Mouse (Mus musculus): ENCODE data around the gene C2cd4a. TPM values are rescaled to one million over a fixed set of nuclear protein-coding genes. Genes with fewer than 3 reads are reported as not detected.

C2cd4a gene
- polyA plus RNA-seq, 1 experiment from 2014 or later = 0.27 TPM

DNA sequence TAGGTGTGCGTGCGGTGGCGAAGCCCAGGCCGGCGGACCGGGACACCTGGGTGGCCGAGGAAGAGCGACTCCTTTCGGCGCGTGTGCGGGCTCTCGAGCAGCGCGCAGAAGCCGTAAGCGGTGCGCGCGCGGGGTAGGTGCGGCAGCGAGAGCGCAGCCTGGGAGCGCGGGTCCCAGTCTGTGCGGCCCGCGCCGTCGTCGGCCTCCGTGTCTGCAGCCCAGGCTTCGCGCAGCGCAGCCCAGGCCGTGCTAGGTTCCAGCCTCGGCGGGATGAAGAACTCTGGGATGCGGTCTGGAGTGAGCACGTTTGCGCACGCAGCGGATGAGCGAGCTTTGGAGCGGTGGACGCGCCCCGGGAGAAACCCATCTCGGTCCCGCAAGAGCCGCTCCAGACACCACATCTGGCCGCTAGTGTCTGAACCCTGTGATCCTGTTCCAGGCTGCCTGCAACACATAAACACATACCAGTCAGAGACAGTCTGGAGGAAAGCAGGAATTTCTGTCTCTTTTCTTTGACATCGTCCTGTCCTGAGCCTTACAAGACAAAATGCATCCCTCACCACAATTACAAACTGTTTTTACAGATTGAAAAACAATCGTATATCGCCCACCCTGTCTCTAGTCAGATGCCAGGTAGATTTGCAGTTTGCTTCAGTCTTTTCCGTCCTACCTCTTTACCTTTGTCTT, 628 bp downstream of the C2cd4a start:
- Histone ChIP-seq H3K4me3 (peak overlapping the region; percentile 68), H3K4me1 (peaks cover 20% of the 10 kb centered on the region), H3K9me3 (0 out of 2 replicates have a peak, but pooled peaks cover 4% of the 10 kb centered on the region), H3K27me3 (replicated peaks) (peaks cover 61% of the 10 kb centered on the region), H3K4me2 (peak overlapping the region; percentile 90), H3K27ac (replicated peaks) (no peak overlapping the region), H3K36me3 (no peaks in the 10 kb centered on the region), H3K9ac (peak overlapping the region; percentile 80)
- WGBS = 1% methylated on average over 47 of the region's 57 CpGs
- ATAC-seq (ENCODE audit: extremely low read depth, insufficient number of reproducible peaks, low FRiP score, low TSS enrichment) = no peak; the same call in 1 of the 2 replicates

DNA sequence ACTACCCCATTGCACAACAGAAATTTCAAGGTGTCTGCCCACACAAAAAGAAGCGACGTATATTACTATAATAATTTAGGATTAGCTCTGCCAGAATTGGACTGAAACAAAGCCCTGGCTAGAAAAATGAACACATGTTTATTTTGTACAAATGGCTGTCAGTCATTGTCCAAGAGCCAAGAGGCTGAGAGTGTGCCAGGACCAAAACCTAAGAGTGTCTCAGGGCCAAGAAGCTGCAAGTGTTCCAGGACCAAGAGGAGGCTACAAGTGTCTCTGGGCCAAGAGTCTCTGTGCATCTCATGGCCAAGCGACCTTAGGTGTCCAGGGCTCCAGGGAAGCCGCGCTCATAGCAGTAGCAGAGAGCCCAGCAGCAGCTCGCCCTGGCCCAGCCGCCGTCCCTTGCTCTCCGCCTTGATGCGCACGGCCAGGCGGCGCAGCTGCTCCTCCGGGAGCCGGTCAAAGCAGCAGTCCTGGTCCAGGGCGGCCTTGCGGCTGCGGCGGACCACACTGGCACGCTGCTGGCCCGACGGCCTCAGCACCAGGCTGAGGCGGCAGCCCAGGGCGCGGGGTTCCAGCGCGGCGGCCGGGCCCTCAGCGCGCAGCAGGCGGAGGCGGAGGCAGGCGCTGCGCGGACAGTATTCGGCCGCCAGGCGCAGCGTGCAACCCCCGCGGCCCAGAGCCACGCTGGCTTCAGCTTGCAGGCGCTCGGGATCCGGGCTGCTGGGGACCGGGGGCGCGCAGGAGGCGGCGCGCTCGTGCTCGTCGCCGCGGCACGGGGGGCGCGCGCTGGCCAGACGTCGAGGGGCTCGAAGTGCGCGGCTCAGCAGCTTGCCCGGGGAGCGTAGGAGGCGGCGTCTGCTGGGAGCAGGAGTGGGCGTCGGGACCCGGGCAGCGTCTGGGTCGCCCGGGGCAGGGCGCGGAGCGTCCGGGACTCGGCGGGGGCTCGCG, 1.4 kb downstream of the C2cd4a start:
- H3K9me3 ChIP-seq = 0 out of 2 replicates have a peak, but pooled peaks cover 4% of the 10 kb centered on the region
- no peaks in the 10 kb centered on the region for H3K36me3 ChIP-seq
- peak overlapping the region; percentile 80 for H3K9ac ChIP-seq
- H3K27me3 ChIP-seq (replicated peaks) = peaks cover 61% of the 10 kb centered on the region
- H3K4me3 ChIP-seq = peak overlapping the region; percentile 68
- 2% methylated on average over 69 of the region's 84 CpGs for WGBS
- no peak overlapping the region for H3K27ac ChIP-seq (replicated peaks)
- H3K4me2 ChIP-seq = peak overlapping the region; percentile 90
- H3K4me1 ChIP-seq = peaks cover 20% of the 10 kb centered on the region
- ATAC-seq (ENCODE audit: extremely low read depth, insufficient number of reproducible peaks, low FRiP score, low TSS enrichment) = peak; percentile 52; the same call in 1 of the 2 replicates

DNA sequence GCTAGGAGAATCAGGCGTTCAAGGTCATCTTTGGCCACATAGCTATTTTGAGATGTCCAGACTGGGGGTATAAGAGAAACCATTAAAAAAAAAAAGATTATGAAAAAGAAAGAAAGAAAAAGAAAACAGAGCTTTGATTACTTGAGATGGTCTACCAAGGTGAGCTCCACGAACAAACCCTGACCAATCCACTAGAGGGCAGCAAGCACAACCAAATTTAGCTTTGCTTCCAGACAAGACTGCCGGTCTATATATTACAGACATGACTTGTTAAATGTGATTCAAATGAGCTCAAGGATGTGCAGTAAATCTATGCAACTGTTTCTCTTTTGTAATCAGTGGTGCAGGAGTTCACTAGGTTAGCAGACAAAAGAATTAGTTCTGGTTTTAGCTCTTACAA, 3.9 kb downstream of the C2cd4a start:
- ATAC-seq (ENCODE audit: extremely low read depth, insufficient number of reproducible peaks, low FRiP score, low TSS enrichment) = no peak
- H3K9ac ChIP-seq = no peak overlapping the region
- 0 out of 2 replicates have a peak, but pooled peaks cover 4% of the 10 kb centered on the region for H3K9me3 ChIP-seq
- peaks cover 53% of the 10 kb centered on the region for H3K27me3 ChIP-seq (replicated peaks)
- no peak overlapping the region for H3K4me2 ChIP-seq
- H3K4me3 ChIP-seq = no peak overlapping the region
- WGBS = 9% methylated on average over 3 of the region's 3 CpGs
- H3K4me1 ChIP-seq = peaks cover 24% of the 10 kb centered on the region
- no peaks in the 10 kb centered on the region for H3K36me3 ChIP-seq
- no peak overlapping the region for H3K27ac ChIP-seq (replicated peaks)

DNA sequence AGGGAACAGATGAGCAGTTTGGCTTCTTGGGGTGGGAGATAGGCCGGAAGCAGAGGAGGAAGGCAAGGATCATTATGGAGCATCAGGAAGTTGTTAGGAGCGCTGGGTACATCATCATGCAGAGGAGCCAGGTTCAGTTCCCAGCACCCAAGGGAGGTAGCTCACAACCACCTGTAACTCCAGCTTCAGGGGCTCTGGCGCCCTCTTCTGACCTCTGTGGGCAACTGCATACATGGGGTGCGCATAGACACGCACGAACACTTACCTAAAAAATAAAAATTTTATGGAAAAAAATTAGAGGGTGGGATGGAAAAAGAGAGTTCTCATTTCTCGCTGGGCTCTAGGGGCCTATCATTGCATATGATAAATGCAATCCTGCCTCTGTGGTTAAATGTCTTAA, 6.6 kb downstream of the C2cd4a start:
- Histone ChIP-seq H3K9ac (no peak overlapping the region), H3K27me3 (replicated peaks) (peaks cover 26% of the 10 kb centered on the region), H3K4me3 (no peak overlapping the region), H3K4me1 (peaks cover 13% of the 10 kb centered on the region), H3K36me3 (no peaks in the 10 kb centered on the region), H3K4me2 (no peak overlapping the region), H3K9me3 (0 out of 2 replicates have a peak, but pooled peaks cover 4% of the 10 kb centered on the region), H3K27ac (replicated peaks) (no peak overlapping the region)
- ATAC-seq (ENCODE audit: extremely low read depth, insufficient number of reproducible peaks, low FRiP score, low TSS enrichment) = no peak
- 80% methylated on average over 7 of the region's 7 CpGs for WGBS

DNA sequence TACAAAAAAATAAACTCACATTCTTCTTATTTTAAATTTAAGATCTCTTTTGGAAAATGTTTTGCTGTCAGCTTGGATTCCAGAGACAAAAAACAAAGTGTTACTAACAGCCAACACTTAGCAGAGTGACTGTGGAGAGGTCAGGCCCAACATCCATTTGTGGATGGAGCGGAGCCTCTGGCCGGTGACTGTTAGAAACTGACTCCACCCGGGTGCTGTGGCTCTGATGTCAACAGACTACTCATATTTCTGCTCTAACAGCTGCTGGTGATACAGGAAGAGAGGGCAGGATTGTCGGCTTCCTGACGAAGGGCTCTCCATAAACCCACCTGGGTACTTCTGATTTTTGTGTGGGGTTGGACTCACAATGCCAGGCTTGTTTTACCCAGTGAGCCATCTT, 9.0 kb downstream of the C2cd4a start:
- no peak overlapping the region for H3K4me2 ChIP-seq
- H3K4me3 ChIP-seq = no peak overlapping the region
- H3K4me1 ChIP-seq = peaks cover 18% of the 10 kb centered on the region
- H3K36me3 ChIP-seq = no peaks in the 10 kb centered on the region
- 34% methylated on average over 5 of the region's 5 CpGs for WGBS
- H3K9me3 ChIP-seq = 0 out of 2 replicates have a peak, but pooled peaks cover 4% of the 10 kb centered on the region
- ATAC-seq (ENCODE audit: extremely low read depth, insufficient number of reproducible peaks, low FRiP score, low TSS enrichment) = no peak
- H3K27me3 ChIP-seq (replicated peaks) = peaks cover 4% of the 10 kb centered on the region; the same call in 1 of the 2 replicates
- H3K9ac ChIP-seq = no peak overlapping the region
- no peak overlapping the region for H3K27ac ChIP-seq (replicated peaks)

DNA sequence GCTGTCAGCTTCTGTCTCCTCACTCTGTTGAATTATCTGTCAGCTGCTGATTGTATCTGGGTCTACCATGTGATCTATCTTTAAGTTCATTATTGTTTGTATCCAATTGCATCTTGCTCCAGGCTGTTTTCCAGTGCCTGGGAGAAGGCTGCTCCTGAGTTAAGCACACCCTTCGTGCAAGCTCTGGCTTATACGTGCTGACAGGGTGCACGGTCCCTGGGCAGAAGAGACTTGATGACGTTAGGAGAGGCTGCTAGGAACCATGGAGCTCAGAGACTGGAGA, 13.5 kb downstream of the C2cd4a start:
- 30% methylated on average over 4 of the region's 4 CpGs for WGBS
- H3K4me2 ChIP-seq = 0 out of 2 replicates have a peak overlapping the region, but pooled peaks have one; percentile 58
- no peaks in the 10 kb centered on the region for H3K9me3 ChIP-seq
- no peaks in the 10 kb centered on the region for H3K27me3 ChIP-seq (replicated peaks)
- no peak for ATAC-seq (ENCODE audit: extremely low read depth, insufficient number of reproducible peaks, low FRiP score, low TSS enrichment)
- no peak overlapping the region for H3K4me3 ChIP-seq
- H3K9ac ChIP-seq = no peak overlapping the region
- H3K27ac ChIP-seq (replicated peaks) = peak overlapping the region; percentile 93
- H3K4me1 ChIP-seq = peaks cover 46% of the 10 kb centered on the region
- H3K36me3 ChIP-seq = no peaks in the 10 kb centered on the region

DNA sequence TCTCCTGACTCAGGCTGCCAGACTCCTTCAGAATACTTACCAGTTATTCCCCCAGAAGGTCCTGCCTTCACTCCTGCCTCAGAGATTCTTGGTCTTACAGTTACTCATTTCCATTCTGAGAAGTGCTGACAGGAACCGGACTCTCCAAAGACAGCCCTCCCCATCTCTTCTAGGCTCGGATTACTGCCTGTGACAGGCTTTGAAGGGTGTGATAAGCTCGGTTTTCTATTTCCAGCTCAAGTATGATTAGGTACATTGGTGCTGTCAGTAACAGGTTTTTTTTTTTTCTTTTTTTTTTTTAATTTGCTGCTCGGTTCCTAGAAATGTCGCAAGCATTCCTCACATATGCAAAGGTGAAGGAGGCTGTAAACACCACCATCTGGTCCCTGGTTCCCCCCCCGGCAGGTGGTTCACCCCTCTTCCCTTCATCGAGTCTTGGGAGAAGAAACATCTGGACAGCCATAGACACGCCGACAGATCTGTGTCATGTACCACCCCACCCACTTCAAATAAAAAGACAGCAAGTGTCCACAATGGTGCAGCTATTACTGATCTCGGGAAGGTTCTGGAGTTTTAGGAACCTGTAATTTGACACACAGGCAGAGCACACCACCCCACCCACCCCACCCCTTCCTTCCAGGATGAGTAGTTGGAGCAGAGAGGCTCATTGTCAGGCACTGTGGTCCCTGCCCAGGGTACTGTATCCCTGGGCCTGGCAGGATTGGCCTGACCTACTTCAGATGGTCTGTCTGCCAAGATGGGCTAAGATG, 14.0 kb downstream of the C2cd4a start:
- H3K9me3 ChIP-seq = no peaks in the 10 kb centered on the region
- H3K4me1 ChIP-seq = peaks cover 45% of the 10 kb centered on the region
- peak overlapping the region; percentile 58 for H3K4me2 ChIP-seq
- no peaks in the 10 kb centered on the region for H3K36me3 ChIP-seq
- 16% methylated on average over 10 of the region's 10 CpGs for WGBS
- H3K4me3 ChIP-seq = peak overlapping the region; percentile 27
- peak; percentile 66 for ATAC-seq (ENCODE audit: extremely low read depth, insufficient number of reproducible peaks, low FRiP score, low TSS enrichment)
- peak overlapping the region; percentile 71; the same call in 1 of the 2 replicates for H3K9ac ChIP-seq
- no peaks in the 10 kb centered on the region for H3K27me3 ChIP-seq (replicated peaks)
- peak overlapping the region; percentile 93 for H3K27ac ChIP-seq (replicated peaks)

DNA sequence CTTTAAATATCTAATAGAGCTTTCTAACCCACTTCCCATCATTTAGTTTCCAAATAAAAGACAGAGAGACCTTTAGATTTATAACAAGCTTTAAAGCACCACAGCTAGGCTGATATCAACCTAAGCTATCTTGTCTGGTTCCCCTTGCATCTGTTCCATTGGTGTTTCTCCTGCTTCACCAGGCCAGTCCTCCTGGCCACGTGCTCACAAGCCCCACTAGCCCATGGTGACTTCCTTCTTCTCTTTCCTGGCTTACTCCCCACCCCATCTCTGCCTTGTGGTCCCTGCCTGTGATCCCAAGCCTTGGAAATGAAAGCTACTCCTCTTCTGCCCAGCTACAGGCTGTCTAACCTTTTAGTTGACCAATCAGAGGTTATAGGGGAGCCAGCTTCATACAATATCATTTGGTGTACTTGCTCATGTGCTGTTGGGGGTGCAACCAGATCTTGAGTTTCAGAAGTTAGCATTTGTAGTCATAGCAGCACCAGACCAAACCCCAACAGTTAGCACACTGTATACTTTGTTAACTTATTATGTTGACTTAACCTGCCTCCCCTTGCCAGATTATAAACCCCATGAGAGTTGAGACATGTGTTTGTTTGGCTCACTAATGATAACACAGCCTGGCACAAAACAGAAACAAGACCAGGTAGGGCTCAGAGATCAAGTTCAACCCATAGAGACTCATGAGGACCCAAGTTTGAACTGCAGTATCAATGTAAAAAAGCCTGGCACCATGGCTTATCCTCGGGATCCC, 15.8 kb downstream of the C2cd4a start:
- H3K36me3 ChIP-seq = no peaks in the 10 kb centered on the region
- no peaks in the 10 kb centered on the region for H3K27me3 ChIP-seq (replicated peaks)
- no peaks in the 10 kb centered on the region for H3K9me3 ChIP-seq
- H3K4me3 ChIP-seq = no peak overlapping the region
- H3K4me1 ChIP-seq = peaks cover 44% of the 10 kb centered on the region
- H3K9ac ChIP-seq = no peak overlapping the region
- no peak overlapping the region for H3K4me2 ChIP-seq
- 71% methylated on average over 2 of the region's 2 CpGs for WGBS
- no peak overlapping the region for H3K27ac ChIP-seq (replicated peaks)
- no peak for ATAC-seq (ENCODE audit: extremely low read depth, insufficient number of reproducible peaks, low FRiP score, low TSS enrichment)

DNA sequence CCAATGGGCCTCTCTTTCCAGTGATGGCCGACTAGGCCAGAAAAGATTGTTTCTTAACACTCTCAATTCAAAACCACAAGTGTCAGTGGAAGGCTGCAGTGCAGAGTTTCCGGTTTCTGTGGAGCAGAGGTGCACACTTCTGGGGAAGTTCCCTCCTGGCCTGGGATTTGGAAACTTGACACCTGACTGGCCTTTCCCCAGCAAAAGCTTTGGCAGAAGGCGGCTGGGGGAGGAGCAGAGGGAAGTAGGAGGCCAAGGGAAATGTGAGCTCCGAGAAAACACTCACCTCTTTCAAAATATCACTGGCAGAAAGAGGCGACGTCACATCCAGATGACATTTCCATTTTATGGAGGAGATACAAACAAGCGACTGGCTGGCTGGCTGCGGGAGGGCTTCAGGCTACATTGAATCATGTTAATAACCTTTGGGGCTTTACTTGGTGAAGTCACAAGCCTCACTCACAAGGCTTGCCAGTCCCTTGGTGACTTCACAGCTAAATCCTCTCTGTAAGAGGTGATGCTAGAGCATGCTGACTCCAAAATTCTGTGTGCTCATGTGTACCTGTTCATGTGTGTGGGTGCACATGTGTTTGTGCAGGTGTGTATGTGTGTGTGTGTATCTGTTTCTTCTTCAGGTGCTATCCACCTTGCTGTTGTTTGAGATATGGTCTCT, 18.3 kb downstream of the C2cd4a start:
- Histone ChIP-seq H3K4me2 (peak overlapping the region; percentile 32), H3K9ac (no peak overlapping the region), H3K27me3 (replicated peaks) (no peaks in the 10 kb centered on the region), H3K4me3 (no peak overlapping the region), H3K27ac (replicated peaks) (peak overlapping the region; percentile 73), H3K9me3 (no peaks in the 10 kb centered on the region), H3K36me3 (no peaks in the 10 kb centered on the region), H3K4me1 (peaks cover 52% of the 10 kb centered on the region)
- no peak for ATAC-seq (ENCODE audit: extremely low read depth, insufficient number of reproducible peaks, low FRiP score, low TSS enrichment)
- 7% methylated on average over 8 of the region's 8 CpGs for WGBS

DNA sequence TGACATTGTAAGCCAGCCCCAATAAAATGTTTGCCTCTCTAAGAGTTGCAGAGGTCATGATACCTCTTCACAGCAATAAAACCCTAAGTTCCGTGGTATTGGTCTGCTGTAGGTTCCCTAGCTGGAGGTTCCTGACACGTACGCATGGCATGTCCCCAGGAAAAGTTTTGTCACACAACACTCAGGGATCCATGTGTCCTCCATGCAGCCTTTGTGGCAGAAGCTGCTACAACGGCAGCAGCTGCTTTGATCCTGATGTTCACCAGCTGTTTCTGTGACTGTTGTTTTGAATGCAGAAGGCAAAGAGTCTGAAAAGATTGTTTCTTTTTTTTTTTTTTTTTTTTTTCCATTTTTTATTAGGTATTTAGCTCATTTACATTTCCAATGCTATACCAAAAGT, 19.0 kb downstream of the C2cd4a start:
- Histone ChIP-seq H3K4me3 (no peak overlapping the region), H3K4me1 (peaks cover 46% of the 10 kb centered on the region), H3K27me3 (replicated peaks) (no peaks in the 10 kb centered on the region), H3K4me2 (no peak overlapping the region), H3K9me3 (no peaks in the 10 kb centered on the region), H3K36me3 (no peaks in the 10 kb centered on the region), H3K27ac (replicated peaks) (peak overlapping the region; percentile 43; the same call in 1 of the 2 replicates), H3K9ac (no peak overlapping the region)
- no peak for ATAC-seq (ENCODE audit: extremely low read depth, insufficient number of reproducible peaks, low FRiP score, low TSS enrichment)
- 67% methylated on average over 4 of the region's 4 CpGs for WGBS

Measured in heart, embryonic 13.5 days (tissue).